Mouse (Mus musculus) kidney, postnatal 10 days (tissue): ENCODE measurements around the gene Myo1a.

Experiments
- DNase-seq: peaks from one replicate; pipeline ENCODE4 v3.0.0; 2021; ENCODE audit warnings: mixed read lengths

Gene Myo1a

DNA sequence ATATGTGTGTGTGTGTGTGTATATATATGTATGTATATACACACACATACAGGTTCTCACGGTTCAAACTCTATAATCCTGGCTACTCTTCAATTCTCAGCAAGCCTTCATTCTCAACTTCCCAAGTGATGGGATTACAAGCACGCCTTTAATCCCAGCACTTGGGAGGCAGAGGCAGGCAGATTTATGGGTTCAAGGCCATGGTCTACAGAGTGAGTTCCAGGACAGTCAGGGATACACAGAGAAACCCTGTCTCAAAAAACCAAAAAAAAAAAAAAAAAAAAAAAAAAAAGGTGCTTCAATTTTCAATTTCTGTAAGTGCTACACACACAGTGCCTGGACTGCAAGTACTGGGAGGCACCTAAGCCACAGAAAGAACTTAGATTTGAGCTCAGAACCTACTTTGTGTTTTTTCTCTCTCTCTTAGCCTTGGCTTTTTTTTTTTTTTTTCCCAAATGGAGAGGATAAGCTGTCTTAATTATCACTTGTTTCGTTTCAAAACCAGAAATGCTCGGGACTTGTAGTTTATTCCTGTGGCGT, 29.0 kb upstream of the Myo1a start:
- DNase-seq = no peak

GRCm38 (mm10) chr10:127676691-127677548, 28.1 kb upstream of the Myo1a start:
- peak; percentile 96 for DNase-seq

GRCm38 (mm10) chr10:127677591-127678336, 27.2 kb upstream of the Myo1a start:
- peak; percentile 84 for DNase-seq

DNA sequence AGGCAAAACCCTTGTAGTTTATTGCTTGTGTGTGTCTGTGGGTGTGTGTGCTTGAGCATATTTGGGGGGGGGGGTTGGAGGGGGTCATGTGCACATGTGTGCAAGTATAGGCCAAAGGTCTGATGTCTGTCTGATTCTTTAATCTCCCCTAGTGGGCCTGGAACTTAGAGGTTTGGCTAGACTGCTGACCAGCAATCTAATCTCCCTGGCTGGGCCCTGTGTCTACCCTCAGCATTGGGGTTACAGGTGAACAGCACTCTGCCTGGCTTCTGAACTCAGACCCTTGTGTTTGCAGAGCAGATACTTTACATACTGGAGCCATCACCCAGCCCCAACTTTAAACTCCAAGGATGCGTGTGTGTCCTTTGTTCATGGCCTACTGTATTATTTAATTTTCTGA, 25.8 kb upstream of the Myo1a start:
- no peak for DNase-seq

DNA sequence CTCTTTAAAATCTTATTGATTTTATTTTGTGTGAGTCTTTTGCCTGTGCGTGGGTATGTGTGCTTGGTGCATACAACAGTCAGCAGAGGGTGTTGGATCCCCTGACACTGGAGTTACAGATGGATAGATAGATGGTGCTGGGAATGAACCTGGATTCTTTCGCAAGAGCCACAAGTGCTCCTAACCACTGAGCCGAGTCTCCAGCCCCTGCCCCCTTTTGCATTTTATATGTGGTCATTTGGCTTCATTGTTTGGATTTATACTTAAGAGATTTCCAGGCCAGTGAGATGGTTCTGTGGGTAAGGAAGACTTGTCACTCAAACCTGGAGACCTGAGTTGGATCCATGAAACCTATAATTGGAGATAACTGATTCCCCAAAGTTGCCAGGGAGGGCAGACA, 25.1 kb upstream of the Myo1a start:
- DNase-seq = no peak

GRCm38 (mm10) chr10:127682886-127683285, 22.1 kb upstream of the Myo1a start:
- no peak for DNase-seq

GRCm38 (mm10) chr10:127691053-127691452, 13.9 kb upstream of the Myo1a start:
- DNase-seq = no peak

DNA sequence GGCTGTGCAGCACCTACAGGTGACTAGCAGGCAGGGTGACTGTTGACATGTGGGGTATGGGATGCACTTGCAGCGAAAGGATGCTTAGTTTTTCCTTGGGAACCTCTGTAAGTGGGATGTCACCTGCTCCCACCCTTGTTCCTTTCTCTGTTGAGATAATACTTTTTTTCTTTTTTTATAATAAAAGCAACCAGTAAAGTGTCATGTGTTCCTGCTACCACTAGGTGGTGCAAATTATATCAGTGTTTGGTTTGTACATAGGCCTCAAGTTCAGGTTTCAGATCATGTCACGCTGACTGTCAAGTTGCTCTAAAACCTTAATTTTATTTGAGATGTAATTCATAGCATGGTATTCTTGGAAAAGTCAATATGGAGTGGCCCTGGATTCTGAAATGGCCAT, 10.3 kb upstream of the Myo1a start:
- peak; percentile 27 for DNase-seq

DNA sequence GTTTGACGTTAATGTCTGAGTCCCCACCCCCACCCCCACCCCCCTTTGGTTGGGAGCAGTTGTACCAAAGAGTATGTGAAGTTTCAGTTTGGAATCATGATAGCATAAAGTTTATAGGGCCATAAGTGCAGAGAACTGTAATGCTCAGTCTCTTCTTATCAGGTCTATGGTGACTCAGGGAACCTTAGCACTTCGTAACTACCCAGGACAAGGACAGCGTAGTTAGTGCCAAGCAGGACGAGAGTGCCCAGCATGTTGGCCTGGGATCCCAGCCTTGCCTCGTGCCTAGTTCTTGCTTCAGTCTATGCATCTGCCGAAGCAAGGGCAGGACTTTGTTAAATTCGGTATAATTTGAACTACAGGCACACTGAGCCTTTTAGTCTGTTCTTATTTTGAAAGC, 9.2 kb upstream of the Myo1a start:
- no peak for DNase-seq

GRCm38 (mm10) chr10:127698966-127699365, 6.0 kb upstream of the Myo1a start:
- no peak for DNase-seq

DNA sequence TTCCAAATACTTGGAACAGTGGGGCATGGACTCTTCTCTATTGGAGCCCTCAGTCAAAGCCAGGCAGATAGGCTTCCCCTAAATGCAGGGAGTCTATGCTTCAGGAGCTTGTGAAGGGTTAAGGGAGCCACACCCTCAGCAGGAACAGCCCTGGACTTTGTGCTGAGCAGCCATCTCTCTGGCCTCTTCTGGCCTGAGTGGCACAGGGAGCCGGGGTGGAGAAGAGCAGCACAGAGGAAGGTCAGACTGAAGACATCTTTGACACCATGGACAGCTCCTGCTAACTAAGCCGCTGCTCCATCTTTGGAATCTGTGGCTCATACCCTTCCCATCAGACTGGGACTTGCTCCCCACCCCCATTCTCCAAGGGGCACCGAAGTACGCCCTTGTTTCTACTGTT, 1.7 kb upstream of the Myo1a start:
- DNase-seq = peak; percentile 28

GRCm38 (mm10) chr10:127704293-127704692, 677 bp upstream of the Myo1a start:
- DNase-seq = no peak

GRCm38 (mm10) chr10:127705783-127706182, 813 bp downstream of the Myo1a start:
- no peak for DNase-seq

- peak; percentile 78 for DNase-seq
Observed at GRCm38 (mm10) chr10:127707721-127708120, 2.8 kb downstream of the Myo1a start.

- DNase-seq = no peak
Observed at GRCm38 (mm10) chr10:127708850-127709370, 3.9 kb downstream of the Myo1a start.

DNA sequence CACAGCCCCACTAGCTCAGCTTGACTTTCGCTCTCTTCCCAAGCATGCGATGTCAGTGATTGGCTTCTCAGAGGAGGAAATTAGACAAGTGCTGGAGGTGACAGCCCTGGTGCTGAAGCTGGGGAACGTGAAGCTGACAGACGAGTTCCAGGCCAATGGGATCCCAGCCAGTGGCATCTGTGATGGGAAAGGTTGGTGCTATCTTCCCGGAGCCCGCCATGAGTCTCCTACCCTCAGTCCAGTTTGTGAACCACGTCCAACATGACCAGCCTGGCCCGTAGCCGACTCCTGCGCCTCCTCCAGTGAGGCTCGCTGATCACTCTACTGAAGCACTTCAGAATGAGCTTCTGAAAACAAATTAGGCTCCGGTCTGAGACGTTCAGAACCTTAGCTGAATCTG, 5.4 kb downstream of the Myo1a start:
- no peak for DNase-seq

DNA sequence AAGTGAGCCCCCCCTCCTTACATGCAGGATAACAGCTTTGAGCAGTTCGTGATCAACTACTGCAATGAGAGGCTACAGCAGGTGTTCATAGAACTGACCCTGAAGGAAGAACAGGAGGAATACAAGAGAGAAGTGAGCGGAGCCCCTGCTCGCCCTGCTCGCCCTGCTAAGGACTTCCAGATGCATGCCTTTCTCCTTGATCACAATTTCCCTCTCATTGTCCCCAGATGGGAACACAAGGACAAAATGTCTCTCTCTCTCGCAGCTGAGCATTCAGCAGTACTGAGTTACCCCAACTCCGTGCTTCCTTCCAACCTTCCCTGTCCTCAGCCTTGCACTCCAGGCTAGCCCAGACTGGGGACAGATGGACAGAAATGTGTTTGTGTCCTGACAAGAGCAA, 7.8 kb downstream of the Myo1a start:
- no peak for DNase-seq

GRCm38 (mm10) chr10:127721671-127722418, 16.9 kb downstream of the Myo1a start:
- DNase-seq = peak; percentile 56

- DNase-seq = no peak
Observed at GRCm38 (mm10) chr10:127724178-127724577, 19.2 kb downstream of the Myo1a start, which contains the start of gene Tac2. Gene Tac2 (plus strand): TSS chr10:127724478.

- DNase-seq = no peak
Observed at GRCm38 (mm10) chr10:127725136-127725535, 20.2 kb downstream of the Myo1a start.

DNA sequence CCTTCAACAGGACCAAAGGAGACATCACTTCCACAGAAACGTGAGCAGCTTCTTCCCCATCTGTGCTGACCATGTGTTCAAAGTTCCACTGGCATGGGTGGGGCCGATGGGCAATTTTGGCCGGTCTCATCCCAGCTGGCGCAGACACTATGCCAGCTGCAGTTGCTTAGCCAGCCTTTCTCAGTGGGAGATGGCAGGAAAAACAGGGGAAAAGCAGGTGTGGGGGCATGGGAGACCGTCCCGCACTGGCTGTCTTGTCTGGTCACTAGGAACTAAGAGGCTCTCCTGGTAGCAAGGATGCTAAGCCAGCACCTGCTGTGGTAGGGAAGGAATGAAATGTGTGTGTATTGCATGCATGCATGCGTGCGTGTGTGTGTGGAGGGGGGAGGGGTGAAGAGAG, 23.5 kb downstream of the Myo1a start:
- DNase-seq = no peak

DNA sequence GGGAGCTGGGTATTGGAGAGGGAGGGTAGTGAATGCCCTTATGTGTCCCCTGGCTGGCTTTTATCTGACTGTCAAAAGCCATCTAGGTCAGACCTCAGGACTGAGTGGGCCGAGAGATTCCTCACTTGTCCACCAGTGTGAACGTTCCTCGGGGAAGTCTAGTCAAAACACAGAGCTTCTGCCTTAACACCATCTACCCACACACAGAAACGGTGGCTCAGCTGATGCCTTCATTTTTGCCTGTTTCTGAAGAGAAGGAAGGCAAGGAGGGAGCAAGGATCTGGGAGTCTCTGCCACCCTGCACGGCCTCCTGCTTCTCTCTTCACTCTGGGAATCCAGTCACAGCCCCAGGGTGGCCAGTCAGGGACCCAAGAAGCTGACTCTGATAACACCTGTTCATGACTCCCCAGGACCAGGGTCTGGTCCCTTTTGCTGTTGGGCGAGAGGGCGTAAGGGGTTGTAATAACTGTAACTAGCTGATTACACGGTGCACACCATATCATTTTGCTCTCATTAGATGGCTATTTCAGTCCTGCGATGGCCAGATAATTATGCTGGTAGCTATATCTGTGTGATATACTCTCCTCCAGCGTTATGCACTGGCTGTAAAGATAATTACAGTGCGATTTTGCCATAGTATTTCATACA, 25.4 kb downstream of the Myo1a start:
- no peak for DNase-seq
